Mouse (Mus musculus): ENCODE data around the gene Fignl2.

DNA sequence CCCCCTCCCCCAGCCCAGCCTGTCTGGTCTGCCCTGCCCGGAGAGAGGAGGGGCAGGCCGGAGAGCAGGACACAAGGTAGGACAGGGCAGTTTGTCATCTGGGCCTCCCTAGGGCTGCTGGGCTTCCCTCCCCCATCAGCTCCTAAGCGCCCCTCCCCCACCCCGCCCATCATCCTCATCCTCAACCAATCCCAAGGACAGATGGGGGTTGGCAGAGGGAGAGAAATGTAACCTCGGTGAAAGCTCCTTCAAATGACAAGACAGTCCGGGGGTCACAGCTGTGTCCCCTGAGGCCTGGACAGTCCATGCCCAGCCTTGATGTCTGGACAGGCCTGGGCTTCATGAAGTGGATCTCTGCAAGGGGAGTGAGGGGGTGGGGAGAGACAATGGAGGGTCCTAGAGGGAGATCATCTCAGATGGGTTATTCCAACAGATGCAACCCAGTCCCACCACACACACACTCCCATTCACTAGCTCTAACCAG is 12.0 kb downstream of the Fignl2 start:
- TF ChIP-seq EP300 (IDR thresholded peaks at IDR 0.05; ENCODE audit: low read depth) = no peak
- TF ChIP-seq CTCF (IDR thresholded peaks at IDR 0.05; ENCODE audit: low read depth) = no peak
